Mouse (Mus musculus) cerebellum, adult 2 months (tissue): ENCODE data around the gene Cdk17. TPM values are rescaled to one million over a fixed set of nuclear protein-coding genes. Genes with fewer than 3 reads are reported as not detected.

Experiments used
- DNase-seq, 2 experiments: peaks; one replicate each; pipeline ENCODE4 v3.0.0; 2021
- H3K27ac ChIP-seq: fragments of 200-500 bp; 2 replicates; pipeline ENCODE4 v1.5.1; 2012; ENCODE audit warnings: low read length, control low read depth, inconsistent platforms; ENCODE audit not compliant: insufficient read depth
- H3K27me3 ChIP-seq: fragments of 200-500 bp; 2 replicates; pipeline ENCODE4 v1.6.1; 2012; ENCODE audit warnings: inconsistent platforms, mild to moderate bottlenecking, low read length, moderate library complexity; ENCODE audit not compliant: control insufficient read depth, insufficient read depth
- H3K4me1 ChIP-seq: fragments of 200-500 bp; 2 replicates; pipeline ENCODE4 v1.6.1; 2011; ENCODE audit warnings: low read length; ENCODE audit not compliant: control insufficient read depth, insufficient read depth
- H3K4me3 ChIP-seq: fragments of 200-500 bp; replicated peaks from 2 replicates; pipeline ENCODE3; 2011; ENCODE audit warnings: mild to moderate bottlenecking, low read depth, low read length, control low read depth; ENCODE audit not compliant: insufficient read depth
- CTCF ChIP-seq: fragments of 200-500 bp; IDR thresholded peaks from 2 replicates; pipeline ENCODE4 v1.5.1; 2011; ENCODE audit warnings: low read depth, mild to moderate bottlenecking, control low read depth, low read length, moderate library complexity, borderline replicate concordance; ENCODE audit not compliant: insufficient read depth
- POLR2A ChIP-seq: fragments of 200-500 bp; IDR thresholded peaks from 2 replicates; pipeline ENCODE4 v1.6.1; 2011; ENCODE audit warnings: low read length, control low read depth, borderline replicate concordance; ENCODE audit not compliant: insufficient read depth
- WGBS: fragments of 180-500 bp; shearing (Covaris S2); methylation state at CpG from one replicate; pipeline ENCODE4 v1.1.7; 2018; 5-methylcytosine and 5-hydroxymethylcytosine counted together
- polyA plus RNA-seq: library from polyadenylated mRNA; depleted of rRNA; stranded (reverse); fragments of >200 nt; gene quantifications from 2 replicates; pipeline ENCODE4 v1.2.3, GENCODE M21; 2012

The Cdk17 gene
- polyA plus RNA-seq, 1 experiment: 63.1 TPM

DNA sequence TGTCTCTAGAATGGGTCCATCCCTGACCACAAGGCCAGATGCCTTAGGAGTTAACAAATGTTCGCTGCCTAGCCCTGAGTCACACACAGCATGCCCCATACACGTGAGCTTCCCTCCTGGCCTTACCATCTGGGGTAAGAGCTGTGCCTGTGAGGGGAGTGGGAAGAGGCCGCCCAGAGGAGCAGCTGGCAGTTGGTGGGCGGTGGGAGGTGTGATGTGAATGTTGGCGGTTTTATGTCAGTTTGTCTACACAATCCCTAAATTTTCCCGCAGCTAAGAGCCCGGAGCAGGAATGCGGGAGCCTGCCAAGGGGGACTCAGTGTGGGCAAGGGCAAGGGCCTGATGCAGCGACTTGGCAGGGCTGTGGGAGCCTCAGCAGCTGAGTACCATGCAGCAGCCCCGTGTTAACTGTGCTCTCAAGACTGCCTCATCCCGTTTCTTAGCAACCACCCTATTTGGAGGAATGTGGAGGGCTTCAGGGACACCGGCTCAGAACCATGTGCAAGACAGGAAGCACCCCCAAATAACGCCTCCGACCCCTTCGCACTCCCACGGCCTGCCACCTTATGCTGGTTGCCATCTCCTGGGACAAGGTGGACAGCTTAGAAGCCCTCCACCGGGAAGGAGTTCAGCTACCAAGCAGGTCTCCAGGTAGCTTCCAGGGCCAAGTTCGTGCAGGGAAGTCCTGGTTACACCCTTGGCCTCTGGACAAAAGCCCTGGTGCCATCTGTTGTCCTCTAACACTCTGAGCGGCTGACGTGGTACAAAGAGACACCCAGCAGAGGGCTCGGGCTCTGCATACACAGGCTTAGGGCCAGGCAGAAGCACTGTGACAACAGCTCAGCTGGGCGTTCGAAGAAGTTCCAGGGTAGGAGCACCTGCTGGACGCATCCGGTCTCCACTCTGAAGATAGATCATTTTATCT is 114.8 kb downstream of the Cdk17 start:
- TF ChIP-seq POLR2A: no peak; the same call in 1 of the 2 replicates
- no peak for TF ChIP-seq CTCF
- Histone ChIP-seq H3K4me3 (peak overlapping the region; percentile 32), H3K27me3 (no peaks in the 10 kb centered on the region), H3K4me1 (peaks cover 33% of the 10 kb centered on the region), H3K27ac (peak overlapping the region; percentile 84)
- DNase-seq: peak; percentile 95 to 98
- 5% methylated on average over 25 of the region's 25 CpGs for WGBS

GRCm38 (mm10) chr10:93276349-93276763 is 115.7 kb downstream of the Cdk17 start:
- H3K4me1 ChIP-seq: peaks cover 42% of the 10 kb centered on the region
- H3K27ac ChIP-seq: peak overlapping the region; percentile 84
- TF ChIP-seq POLR2A: peak; percentile 8; the same call in 1 of the 2 replicates
- no peak for TF ChIP-seq CTCF
- DNase-seq: peak; percentile 94 to 96
- under 1% methylated on average over 16 of the region's 16 CpGs for WGBS
- peak overlapping the region; percentile 38 for H3K4me3 ChIP-seq
- H3K27me3 ChIP-seq: no peaks in the 10 kb centered on the region

- DNase-seq: peak; percentile 79 to 82
- peak overlapping the region; percentile 84 for H3K27ac ChIP-seq
- no peaks in the 10 kb centered on the region for H3K27me3 ChIP-seq
- TF ChIP-seq POLR2A (peak; percentile 1; the same call in 1 of the 2 replicates), CTCF (no peak)
- H3K4me3 ChIP-seq: no peak overlapping the region
- WGBS: 4% methylated on average over 9 of the region's 9 CpGs
- H3K4me1 ChIP-seq: peaks cover 42% of the 10 kb centered on the region
These were observed 116.2 kb downstream of the Cdk17 start for GRCm38 (mm10) chr10:93276857-93277256.

GRCm38 (mm10) chr10:93278361-93278760 is 117.7 kb downstream of the Cdk17 start:
- Histone ChIP-seq H3K4me3 (no peak overlapping the region), H3K4me1 (peaks cover 43% of the 10 kb centered on the region), H3K27me3 (no peaks in the 10 kb centered on the region), H3K27ac (no peak overlapping the region)
- WGBS: 92% methylated on average over 8 of the region's 8 CpGs
- TF ChIP-seq CTCF (no peak), POLR2A (no peak)
- no peak for DNase-seq

DNA sequence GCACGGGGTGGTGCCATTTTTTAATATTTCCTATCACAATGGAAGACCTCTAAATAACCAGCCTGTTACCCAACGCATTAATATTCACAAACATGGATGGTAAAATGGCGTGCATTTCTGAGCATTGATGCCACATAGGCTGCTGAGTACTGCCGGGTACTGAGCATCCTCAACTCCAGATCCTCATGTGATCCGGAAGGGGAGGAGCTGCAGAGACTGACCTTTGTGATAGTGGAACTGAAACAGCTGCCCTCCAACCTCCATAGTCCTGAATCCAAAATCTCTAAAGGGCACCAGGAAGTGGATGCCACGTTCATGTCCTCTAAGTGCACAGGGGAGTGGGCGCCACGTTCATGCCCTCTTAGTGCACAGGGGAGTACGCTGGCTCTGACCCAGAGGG is 118.4 kb downstream of the Cdk17 start:
- no peak for TF ChIP-seq POLR2A
- no peak for TF ChIP-seq CTCF
- 89% methylated on average over 9 of the region's 9 CpGs for WGBS

DNA sequence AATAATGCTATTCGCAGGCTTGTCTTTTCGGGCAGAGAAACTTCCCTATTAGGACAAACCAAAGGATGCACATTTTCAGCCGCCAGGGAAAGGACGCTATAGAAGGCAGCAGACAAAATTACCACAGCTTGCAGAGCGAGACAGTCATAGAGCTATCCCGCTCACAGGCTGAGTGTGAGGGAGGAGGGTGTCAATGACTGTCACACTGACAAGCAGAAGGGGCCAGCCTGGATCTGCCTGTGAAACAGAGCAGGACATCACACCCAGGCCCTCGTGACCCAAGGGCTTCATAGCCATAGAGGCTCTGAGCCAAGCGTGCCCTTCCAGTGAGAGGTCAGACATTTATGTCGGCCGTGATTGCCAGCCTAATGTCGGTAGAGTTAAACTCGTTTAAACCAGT is 119.9 kb downstream of the Cdk17 start:
- WGBS: 34% methylated on average over 12 of the region's 12 CpGs
- H3K4me1 ChIP-seq: peaks cover 25% of the 10 kb centered on the region
- TF ChIP-seq POLR2A (no peak), CTCF (no peak)
- no peaks in the 10 kb centered on the region for H3K27me3 ChIP-seq
- peak overlapping the region; percentile 41 for H3K27ac ChIP-seq
- peak overlapping the region; percentile 6 for H3K4me3 ChIP-seq
- DNase-seq: no peak

More for the DNA sequence above, 118.4 kb downstream of the Cdk17 start:
- DNase-seq: no peak
- Histone ChIP-seq H3K27me3 (no peaks in the 10 kb centered on the region), H3K27ac (no peak overlapping the region), H3K4me3 (no peak overlapping the region), H3K4me1 (peaks cover 40% of the 10 kb centered on the region)

DNA sequence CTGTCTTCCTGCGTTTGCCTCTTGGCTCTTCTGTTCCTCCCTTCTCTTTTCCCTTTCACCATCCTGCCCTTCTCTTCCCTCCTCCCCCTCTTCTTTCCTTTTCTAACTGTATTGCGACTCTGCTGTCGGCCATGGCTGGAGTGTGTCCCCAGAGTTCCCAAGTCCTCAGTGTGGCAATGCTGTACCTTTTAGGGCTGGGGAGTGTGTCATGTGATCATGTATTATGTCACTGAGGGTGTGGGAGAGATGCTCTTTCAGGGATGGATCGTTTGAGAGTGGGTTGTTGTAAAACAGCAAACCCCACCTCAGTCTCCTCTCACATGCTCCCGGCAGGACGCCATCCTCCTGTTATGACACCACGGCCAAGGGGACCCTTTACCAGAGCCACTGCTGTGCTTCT is 120.4 kb downstream of the Cdk17 start:
- TF ChIP-seq POLR2A (no peak), CTCF (no peak)
- no peaks in the 10 kb centered on the region for H3K27me3 ChIP-seq
- H3K4me1 ChIP-seq: peaks cover 25% of the 10 kb centered on the region
- WGBS: 54% methylated on average over 7 of the region's 7 CpGs
- DNase-seq: no peak
- H3K4me3 ChIP-seq: no peak overlapping the region
- peak overlapping the region; percentile 41 for H3K27ac ChIP-seq
